Mouse (Mus musculus): ENCODE measurements around the gene Ear1. TPM values are rescaled to one million over a fixed set of nuclear protein-coding genes. Genes with fewer than 3 reads are reported as not detected.
"Not testable (repeated sequence)": the region's sequence is repeated elsewhere in the genome, so short reads cannot be mapped to it uniquely, and the experiment has no call there.

Ear1 gene
- not detected for total RNA-seq (2021)
- long read RNA-seq, experiment 1 = 0 reads
- long read RNA-seq, experiment 2 = 0 reads

- DNase-seq (ENCODE audit: low spot score in 2 of 2); intact Hi-C loops (cut with DNase I): not testable (repeated sequence)
Observed at GRCm38 (mm10) chr14:43875417-43875816, at the start of gene Ear1. Gene Ear1 (minus strand): TSS chr14:43875517.

GRCm38 (mm10) chr14:43924688-43925403 lies 49.5 kb upstream of the Ear1 start, which contains the start of gene Gm8113:
Gene Gm8113 (plus strand): TSS chr14:43925390.
- intact Hi-C loops (cut with DNase I) = not testable (repeated sequence)
- peak; percentile 40 to 65 for DNase-seq (ENCODE audit: low spot score in 2 of 2)

- intact Hi-C loops (cut with DNase I); DNase-seq (ENCODE audit: low spot score in 2 of 2): not testable (repeated sequence)
Observed at GRCm38 (mm10) chr14:43923459-43923858, 48.1 kb upstream of the Ear1 start, which contains the start of gene Ear10. Gene Ear10 (minus strand): TSS chr14:43923559.

- DNase-seq (ENCODE audit: low spot score in 2 of 2); intact Hi-C loops (cut with DNase I): not testable (repeated sequence)
Observed at GRCm38 (mm10) chr14:43918214-43918613, 42.9 kb upstream of the Ear1 start.

- DNase-seq (ENCODE audit: low spot score in 2 of 2); intact Hi-C loops (cut with DNase I): not testable (repeated sequence)
Observed at GRCm38 (mm10) chr14:43898577-43898976, 23.3 kb upstream of the Ear1 start.

- DNase-seq (ENCODE audit: low spot score in 2 of 2); intact Hi-C loops (cut with DNase I): not testable (repeated sequence)
Observed at GRCm38 (mm10) chr14:43895357-43895756, 20.0 kb upstream of the Ear1 start.

- DNase-seq (ENCODE audit: low spot score in 2 of 2); intact Hi-C loops (cut with DNase I): not testable (repeated sequence)
Observed at GRCm38 (mm10) chr14:43891288-43891687, 16.0 kb upstream of the Ear1 start.

- DNase-seq (ENCODE audit: low spot score in 2 of 2); intact Hi-C loops (cut with DNase I): not testable (repeated sequence)
Observed at GRCm38 (mm10) chr14:43886235-43886634, 10.9 kb upstream of the Ear1 start.

- DNase-seq (ENCODE audit: low spot score in 2 of 2); intact Hi-C loops (cut with DNase I): not testable (repeated sequence)
Observed at GRCm38 (mm10) chr14:43879966-43880545, 4.7 kb upstream of the Ear1 start.

- DNase-seq (ENCODE audit: low spot score in 2 of 2); intact Hi-C loops (cut with DNase I): not testable (repeated sequence)
Observed at GRCm38 (mm10) chr14:43877789-43878188, 2.5 kb upstream of the Ear1 start.

- DNase-seq (ENCODE audit: low spot score in 2 of 2); intact Hi-C loops (cut with DNase I): not testable (repeated sequence)
Observed at GRCm38 (mm10) chr14:43874862-43875261, 455 bp downstream of the Ear1 start.

- intact Hi-C loops (cut with DNase I) = not testable (repeated sequence)
- DNase-seq (ENCODE audit: low spot score in 2 of 2) = peak; percentile 20 to 48
Observed at GRCm38 (mm10) chr14:43860522-43860921, 14.8 kb downstream of the Ear1 start.

GRCm38 (mm10) chr14:43859465-43859864 lies 15.9 kb downstream of the Ear1 start:
- intact Hi-C loops (cut with DNase I); DNase-seq (ENCODE audit: low spot score in 2 of 2): not testable (repeated sequence)

- intact Hi-C loops (cut with DNase I); DNase-seq (ENCODE audit: low spot score in 2 of 2): not testable (repeated sequence)
Observed at GRCm38 (mm10) chr14:43843949-43844573, 31.3 kb downstream of the Ear1 start.

- DNase-seq (ENCODE audit: low spot score in 2 of 2); intact Hi-C loops (cut with DNase I): not testable (repeated sequence)
Observed at GRCm38 (mm10) chr14:43840976-43841375, 34.3 kb downstream of the Ear1 start.

- DNase-seq (ENCODE audit: low spot score in 2 of 2); intact Hi-C loops (cut with DNase I): not testable (repeated sequence)
Observed at GRCm38 (mm10) chr14:43835366-43835765, 40.0 kb downstream of the Ear1 start.

GRCm38 (mm10) chr14:43830385-43830784 lies 44.9 kb downstream of the Ear1 start:
- intact Hi-C loops (cut with DNase I); DNase-seq (ENCODE audit: low spot score in 2 of 2): not testable (repeated sequence)

- intact Hi-C loops (cut with DNase I); DNase-seq (ENCODE audit: low spot score in 2 of 2): not testable (repeated sequence)
Observed at GRCm38 (mm10) chr14:43824176-43824575, 51.1 kb downstream of the Ear1 start.

GRCm38 (mm10) chr14:43821869-43822268 lies 53.4 kb downstream of the Ear1 start:
- DNase-seq (ENCODE audit: low spot score in 2 of 2); intact Hi-C loops (cut with DNase I): not testable (repeated sequence)

- DNase-seq (ENCODE audit: low spot score in 2 of 2) = peak; percentile 39 to 65
Observed at GRCm38 (mm10) chr14:43812458-43812857, 62.9 kb downstream of the Ear1 start.

More at GRCm38 (mm10) chr14:43812458-43812857, 62.9 kb downstream of the Ear1 start:
- intact Hi-C loops (cut with DNase I) = not testable (repeated sequence)
